Mouse (Mus musculus) left cerebral cortex, adult 18-20 months (tissue): ENCODE measurements around the gene Trmt61a. TPM values are rescaled to one million over a fixed set of nuclear protein-coding genes. Genes with fewer than 3 reads are reported as not detected.
A peak's percentile ranks its signal among the peaks of the same experiment; 100 is the strongest.
"Not testable (repeated sequence)": the region's sequence is repeated elsewhere in the genome, so short reads cannot be mapped to it uniquely, and the experiment has no call there.

Experiments used
- DNase-seq, 2 experiments: peaks; one replicate each; pipeline ENCODE4 v3.0.0; 2021 to 2022; ENCODE audit warnings: low spot score in 2 of 2, mixed read lengths in 1 of 2
- long read RNA-seq, 2 experiments: library from polyadenylated mRNA; stranded (forward); transcript quantifications; one replicate each; pipeline ENCODE4 v2.0.0; 2021
- total RNA-seq, 2 experiments: library from RNA; stranded (reverse); gene quantifications; 2 replicates each; pipeline ENCODE4 v1.2.3; 2021

Gene Trmt61a
- 10 to 100 TPM; 15.5 to 21.0 TPM for total RNA-seq
- long read RNA-seq, experiment 1, transcript Trmt61a-201 (3 exons, 2,433 nt) = major isoform, 14 of 24 reads
- long read RNA-seq, experiment 1, partial matches to known transcripts = 4 of 24 reads
- long read RNA-seq, experiment 1, other reads (novel, unspliced or antisense) = 6 of 24 reads
- long read RNA-seq, experiment 2, transcript Trmt61a-201 (3 exons, 2,433 nt) = major isoform, 17 of 21 reads
- long read RNA-seq, experiment 2, partial matches to known transcripts = 0 of 21 reads
- long read RNA-seq, experiment 2, other reads (novel, unspliced or antisense) = 4 of 21 reads

GRCm38 (mm10) chr12:111677882-111678669 is at the start of gene Trmt61a:
Trmt61a (plus strand) TSS chr12:111678105.
- DNase-seq = peak; percentile 90 to 92

- peak; percentile 74 to 76 for DNase-seq
These were observed 29.8 kb upstream of the Trmt61a start for GRCm38 (mm10) chr12:111648061-111648645.

- no peak for DNase-seq
These were observed 25.0 kb upstream of the Trmt61a start for GRCm38 (mm10) chr12:111652953-111653352.

GRCm38 (mm10) chr12:111653434-111653833 is 24.5 kb upstream of the Trmt61a start:
- peak; percentile 83 to 84 for DNase-seq

GRCm38 (mm10) chr12:111655695-111656094 is 22.2 kb upstream of the Trmt61a start:
- no peak for DNase-seq

GRCm38 (mm10) chr12:111659331-111659730 is 18.6 kb upstream of the Trmt61a start:
- DNase-seq = no peak

- no peak for DNase-seq
These were observed 17.3 kb upstream of the Trmt61a start for GRCm38 (mm10) chr12:111660628-111661027.

- not testable (repeated sequence) for DNase-seq
These were observed 16.4 kb upstream of the Trmt61a start for GRCm38 (mm10) chr12:111661554-111661953.

- peak in 1 of 2 experiments; percentile 24 for DNase-seq
These were observed 14.4 kb upstream of the Trmt61a start for GRCm38 (mm10) chr12:111663228-111664143.

GRCm38 (mm10) chr12:111664144-111664634 is 13.7 kb upstream of the Trmt61a start:
- no peak for DNase-seq

- peak in 1 of 2 experiments; percentile 9 for DNase-seq
These were observed 12.6 kb upstream of the Trmt61a start for GRCm38 (mm10) chr12:111665041-111665880.

- DNase-seq = peak; percentile 78 to 85
These were observed 11.5 kb upstream of the Trmt61a start for GRCm38 (mm10) chr12:111666380-111666779.

- DNase-seq = no peak
These were observed 10.5 kb upstream of the Trmt61a start for GRCm38 (mm10) chr12:111667421-111667820.

GRCm38 (mm10) chr12:111668457-111668912 is 9.4 kb upstream of the Trmt61a start:
- DNase-seq = peak; percentile 95 to 99

GRCm38 (mm10) chr12:111669000-111669788 is 8.7 kb upstream of the Trmt61a start:
- DNase-seq = peak in 1 of 2 experiments; percentile 35

GRCm38 (mm10) chr12:111669961-111670360 is 7.9 kb upstream of the Trmt61a start:
- DNase-seq = no peak

GRCm38 (mm10) chr12:111670371-111670971 is 7.4 kb upstream of the Trmt61a start:
- DNase-seq = peak; percentile 78 to 85

- DNase-seq = no peak
These were observed 6.9 kb upstream of the Trmt61a start for GRCm38 (mm10) chr12:111670976-111671375.
